Mouse (Mus musculus) forebrain, embryonic 10.5 days (tissue): ENCODE measurements at regions not wholly inside any gene's neighbourhood (a gene's known extent, or its start where the extent isn't known, plus 50 kb on each side); places are given as distances from the start of the nearest gene placed in this dataset.
A peak's percentile ranks its signal among the peaks of the same experiment; 100 is the strongest.

ENCODE experiments used
- DNase-seq: peaks from one replicate; pipeline ENCODE4 v3.0.0-alpha.2; 2017; ENCODE audit warnings: low spot score; ENCODE audit errors: extremely low spot score
- H3K27ac ChIP-seq: fragments of 300-500 bp; sonication (generic); 2 replicates; pipeline ENCODE4 v1.5.1; 2016; ENCODE audit warnings: mild to moderate bottlenecking
- H3K27me3 ChIP-seq: fragments of 300-500 bp; sonication (generic); 2 replicates; pipeline ENCODE4 v1.6.1; 2016; ENCODE audit warnings: mild to moderate bottlenecking; ENCODE audit not compliant: poor library complexity, severe bottlenecking
- H3K36me3 ChIP-seq: fragments of 300-500 bp; sonication (generic); replicated peaks from 2 replicates; pipeline ENCODE4 v1.6.1; 2016; ENCODE audit warnings: mild to moderate bottlenecking, moderate library complexity
- H3K4me1 ChIP-seq: fragments of 300-500 bp; sonication (generic); 2 replicates; pipeline ENCODE4 v1.6.1; 2016
- H3K4me3 ChIP-seq: fragments of 300-500 bp; sonication (generic); 2 replicates; pipeline ENCODE4 v1.5.1; 2016; ENCODE audit warnings: mild to moderate bottlenecking, moderate library complexity
- H3K9me3 ChIP-seq: fragments of 300-500 bp; sonication (generic); 2 replicates; pipeline ENCODE4 v1.6.1; 2016; ENCODE audit warnings: mild to moderate bottlenecking, moderate library complexity
- WGBS: fragments of 180-500 bp; shearing (Covaris S2); methylation state at CpG from one replicate; pipeline ENCODE4 v1.1.7; 2016; 5-methylcytosine and 5-hydroxymethylcytosine counted together

- H3K4me3 ChIP-seq = no peak overlapping the region
- H3K27ac ChIP-seq = no peak overlapping the region
- H3K4me1 ChIP-seq = peaks cover 5% of the 10 kb centered on the region
- H3K9me3 ChIP-seq = no peaks in the 10 kb centered on the region
- no peak for DNase-seq
- no peaks in the 10 kb centered on the region for H3K27me3 ChIP-seq
- 81% methylated on average over 2 of the region's 2 CpGs for WGBS
- no peaks in the 10 kb centered on the region for H3K36me3 ChIP-seq
Measured at GRCm38 (mm10) chr10:66354986-66355385, 740.9 kb upstream of the Jmjd1c start.

GRCm38 (mm10) chr10:66357736-66358135 lies 738.2 kb upstream of the Jmjd1c start:
- peaks cover 5% of the 10 kb centered on the region for H3K4me1 ChIP-seq
- DNase-seq = peak; percentile 26
- H3K27me3 ChIP-seq = no peaks in the 10 kb centered on the region
- H3K27ac ChIP-seq = no peak overlapping the region
- H3K4me3 ChIP-seq = no peak overlapping the region
- H3K9me3 ChIP-seq = no peaks in the 10 kb centered on the region
- H3K36me3 ChIP-seq = no peaks in the 10 kb centered on the region
- 73% methylated on average over 9 of the region's 9 CpGs for WGBS

- H3K4me3 ChIP-seq = no peak overlapping the region
Measured at GRCm38 (mm10) chr10:66370096-66370495, 725.8 kb upstream of the Jmjd1c start.

GRCm38 (mm10) chr10:66371756-66372155 lies 724.2 kb upstream of the Jmjd1c start:
- Histone ChIP-seq H3K27ac (no peak overlapping the region), H3K4me3 (no peak overlapping the region), H3K36me3 (no peaks in the 10 kb centered on the region), H3K4me1 (no peaks in the 10 kb centered on the region), H3K27me3 (no peaks in the 10 kb centered on the region), H3K9me3 (peaks cover 2% of the 10 kb centered on the region; the same call in 1 of the 2 replicates)
- DNase-seq = no peak
- WGBS = 74% methylated on average over 2 of the region's 2 CpGs

More at GRCm38 (mm10) chr10:66370096-66370495, 725.8 kb upstream of the Jmjd1c start:
- Histone ChIP-seq H3K4me1 (no peaks in the 10 kb centered on the region), H3K27ac (no peak overlapping the region), H3K36me3 (no peaks in the 10 kb centered on the region), H3K9me3 (no peaks in the 10 kb centered on the region), H3K27me3 (no peaks in the 10 kb centered on the region)
- 79% methylated on average over 3 of the region's 3 CpGs for WGBS
- DNase-seq = no peak
